Mouse (Mus musculus) gastrocnemius, postnatal 25 days (tissue): ENCODE results near the gene Zfp473. TPM values are rescaled to one million over a fixed set of nuclear protein-coding genes. Genes with fewer than 3 reads are reported as not detected.

Source experiments
- total RNA-seq, 2 experiments: library from RNA; stranded (reverse); gene quantifications; 1 replicate in 1 of 2; 2 replicates in 1 of 2; pipeline ENCODE4 v1.2.3; 2021

Gene Zfp473
- total RNA-seq, 2 experiments from 2014 or later, result 0.08 TPM; not detected in 1

Other genes starting within 250 kb of the Zfp473 start
- 1,000 to 10,000 TPM; 3,676 to 4,447 TPM for gene Mybpc2, start 226.4 kb downstream of the Zfp473 start, total RNA-seq
- under 1 TPM in 1 of 2 experiments, not detected in 1; 0.24 TPM for gene Spib, start 219.0 kb downstream of the Zfp473 start, total RNA-seq
- 1 to 10 TPM; 4.7 to 5.2 TPM for gene Pold1, start 202.2 kb downstream of the Zfp473 start, total RNA-seq
- gene Nr1h2, start 197.1 kb downstream of the Zfp473 start, total RNA-seq, result 10 to 100 TPM; 27.0 to 29.3 TPM
- gene Napsa, start 178.7 kb downstream of the Zfp473 start, total RNA-seq, result under 1 TPM in 1 of 2 experiments, not detected in 1; 0.16 TPM
- 1 to 10 TPM; 4.3 to 4.8 TPM for gene Kcnc3, start 160.4 kb downstream of the Zfp473 start, total RNA-seq
- gene Myh14, start 80.2 kb downstream of the Zfp473 start, total RNA-seq, result 10 to 100 TPM; 23.0 to 24.7 TPM
- gene Izumo2, start 42.3 kb downstream of the Zfp473 start, total RNA-seq, result not detected
- gene Vrk3, start 2.6 kb downstream of the Zfp473 start, total RNA-seq, result 10 to 100 TPM; 16.7 to 21.1 TPM
- gene Nup62, start 65.0 kb upstream of the Zfp473 start, total RNA-seq, result 10 to 100 TPM; 18.4 to 22.2 TPM
- 1 to 10 TPM; 1.8 to 3.1 TPM for gene Il4i1, start 65.3 kb upstream of the Zfp473 start, total RNA-seq
- 10 to 100 TPM; 57.2 to 70.6 TPM for gene Atf5, start 65.6 kb upstream of the Zfp473 start, total RNA-seq
- 100 to 1,000 TPM; 103 to 113 TPM for gene Akt1s1, start 97.9 kb upstream of the Zfp473 start, total RNA-seq
- 10 to 100 TPM; 38.6 to 41.2 TPM for gene Tbc1d17, start 98.0 kb upstream of the Zfp473 start, total RNA-seq
- 10 to 100 TPM; 15.6 to 15.8 TPM for gene Pnkp, start 106.1 kb upstream of the Zfp473 start, total RNA-seq
- 100 to 1,000 TPM; 116 to 125 TPM for gene Ptov1, start 118.7 kb upstream of the Zfp473 start, total RNA-seq
- 10 to 100 TPM; 50.9 to 51.2 TPM for gene Med25, start 141.7 kb upstream of the Zfp473 start, total RNA-seq
- 10 to 100 TPM; 16.1 to 17.3 TPM for gene Fuz, start 145.0 kb upstream of the Zfp473 start, total RNA-seq
- 10 to 100 TPM; 57.1 to 57.2 TPM for gene Ap2a1, start 178.4 kb upstream of the Zfp473 start, total RNA-seq
- gene Tsks, start 192.2 kb upstream of the Zfp473 start, total RNA-seq, result not detected
- gene Cpt1c, start 223.8 kb upstream of the Zfp473 start, total RNA-seq, result 1 to 10 TPM; 1.6 to 2.0 TPM
- gene Prmt1, start 235.5 kb upstream of the Zfp473 start, total RNA-seq, result 100 to 1,000 TPM; 119 to 142 TPM
- 10 to 100 TPM; 16.1 to 20.9 TPM for gene Irf3, start 246.6 kb upstream of the Zfp473 start, total RNA-seq
- 1 to 10 TPM; 7.4 to 9.6 TPM for gene Bcl2l12, start 247.7 kb upstream of the Zfp473 start, total RNA-seq